ENCODE assay signal across 1 mouse cellular context in genomic region chr12:110697457-110697856, GRCm38 (mm10).
TF ChIP-seq lines count a peak whose summit lies in the region.

No protein-coding gene starts in this region.

TF ChIP-seq in MEL, 35 proteins besides CTCF, POLR2A, EP300 and RAD21 (continued from another document):
- TF ChIP-seq NELFE (IDR thresholded peaks at IDR 0.05; ENCODE audit: low read depth, low read length): no peak; the same call in 1 of the 2 replicates
